Mouse (Mus musculus) embryonic facial prominence, embryonic 14.5 days (tissue): Measurements from ENCODE around the gene Dab1. TPM values are rescaled to one million over a fixed set of nuclear protein-coding genes. Genes with fewer than 3 reads are reported as not detected.
A peak's percentile ranks its signal among the peaks of the same experiment; 100 is the strongest.

Experiments
- ATAC-seq: fragments of 200-750 bp; cut with Nextera tagmentation; 2 replicates; pipeline ENCODE4 v1.8.0; 2017; ENCODE audit warnings: low read depth, moderate number of reproducible peaks, moderate TSS enrichment
- DNase-seq: peaks from one replicate; pipeline ENCODE4 v3.0.0-alpha.2; 2015; ENCODE audit warnings: low spot score
- H3K27ac ChIP-seq: fragments of 300-500 bp; sonication (generic); replicated peaks from 2 replicates; pipeline ENCODE4 v1.5.1; 2014; ENCODE audit warnings: low read depth, mild to moderate bottlenecking, low read length, moderate library complexity
- H3K27me3 ChIP-seq: fragments of 300-500 bp; sonication (generic); replicated peaks from 2 replicates; pipeline ENCODE4 v1.6.1; 2014; ENCODE audit warnings: low read length; ENCODE audit not compliant: control insufficient read depth, insufficient read depth
- H3K36me3 ChIP-seq: fragments of 300-500 bp; sonication (generic); 2 replicates; pipeline ENCODE4 v1.6.1; 2014; ENCODE audit warnings: low read length, mixed read lengths; ENCODE audit not compliant: control insufficient read depth, insufficient read depth
- H3K4me1 ChIP-seq: fragments of 300-500 bp; sonication (generic); 2 replicates; pipeline ENCODE4 v1.6.1; 2014; ENCODE audit warnings: antibody characterized with exemption, low read length; ENCODE audit not compliant: control insufficient read depth, insufficient read depth
- H3K4me2 ChIP-seq: fragments of 300-500 bp; sonication (generic); 2 replicates; pipeline ENCODE4 v1.6.1; 2014; ENCODE audit warnings: low read depth, mild to moderate bottlenecking, low read length, moderate library complexity, mixed read lengths
- H3K4me3 ChIP-seq: fragments of 300-500 bp; sonication (generic); 2 replicates; pipeline ENCODE4 v1.5.1; 2014; ENCODE audit warnings: low read depth, mild to moderate bottlenecking, low read length
- H3K9ac ChIP-seq: fragments of 300-500 bp; sonication (generic); 2 replicates; pipeline ENCODE4 v1.6.1; 2014; ENCODE audit warnings: low read depth, mild to moderate bottlenecking, low read length, moderate library complexity, mixed read lengths
- H3K9me3 ChIP-seq: fragments of 300-500 bp; sonication (generic); 2 replicates; pipeline ENCODE4 v1.6.1; 2016; ENCODE audit warnings: low read length; ENCODE audit not compliant: control insufficient read depth
- WGBS: fragments of 180-500 bp; shearing (Covaris S2); extraction: QIAGEN DNeasy Blood & Tissue Kit; methylation state at CpG from one replicate; pipeline ENCODE4 v1.1.7; 2014; 5-methylcytosine and 5-hydroxymethylcytosine counted together
- polyA plus RNA-seq: library from polyadenylated mRNA; unstranded; fragments of >200 nt; fragmentation: Nextera tagmentation; extraction: Ambion mirVana; gene quantifications from 2 replicates; pipeline ENCODE4 v1.2.1, GENCODE M21; 2014

Gene Dab1
- polyA plus RNA-seq, 1 experiment from 2014 or later: 7.5 TPM

GRCm38 (mm10) chr4:103667438-103667837 is 48.3 kb downstream of the Dab1 start:
- Histone ChIP-seq H3K4me2 (no peak overlapping the region), H3K36me3 (no peaks in the 10 kb centered on the region), H3K4me1 (no peaks in the 10 kb centered on the region), H3K27ac (no peak overlapping the region), H3K9ac (no peak overlapping the region), H3K9me3 (no peaks in the 10 kb centered on the region), H3K4me3 (no peak overlapping the region), H3K27me3 (no peaks in the 10 kb centered on the region)
- 89% methylated on average over 4 of the region's 4 CpGs for WGBS
- DNase-seq: no peak
- no peak for ATAC-seq

- no peak for DNase-seq
- WGBS: 79% methylated on average over 1 of the region's 1 CpGs
These were observed 58.0 kb downstream of the Dab1 start for GRCm38 (mm10) chr4:103677195-103677594.

GRCm38 (mm10) chr4:103678501-103678900 is 59.3 kb downstream of the Dab1 start:
- DNase-seq (no peak), ATAC-seq (no peak)
- Histone ChIP-seq H3K4me2 (no peak overlapping the region), H3K4me3 (no peak overlapping the region), H3K4me1 (no peaks in the 10 kb centered on the region), H3K27me3 (no peaks in the 10 kb centered on the region), H3K9me3 (no peaks in the 10 kb centered on the region), H3K36me3 (no peaks in the 10 kb centered on the region), H3K27ac (no peak overlapping the region), H3K9ac (no peak overlapping the region)
- WGBS: 78% methylated on average over 6 of the region's 6 CpGs

More at GRCm38 (mm10) chr4:103677195-103677594, 58.0 kb downstream of the Dab1 start:
- Histone ChIP-seq H3K4me2 (no peak overlapping the region), H3K4me1 (no peaks in the 10 kb centered on the region), H3K27me3 (no peaks in the 10 kb centered on the region), H3K9me3 (no peaks in the 10 kb centered on the region), H3K9ac (no peak overlapping the region), H3K27ac (no peak overlapping the region), H3K36me3 (no peaks in the 10 kb centered on the region), H3K4me3 (no peak overlapping the region)
- no peak for ATAC-seq

- Histone ChIP-seq H3K9me3 (no peaks in the 10 kb centered on the region), H3K27me3 (no peaks in the 10 kb centered on the region), H3K4me2 (no peak overlapping the region), H3K4me3 (no peak overlapping the region), H3K9ac (no peak overlapping the region), H3K36me3 (no peaks in the 10 kb centered on the region), H3K27ac (no peak overlapping the region), H3K4me1 (no peaks in the 10 kb centered on the region)
- no peak for DNase-seq
- WGBS: 79% methylated on average over 4 of the region's 4 CpGs
- no peak for ATAC-seq
These were observed 66.0 kb downstream of the Dab1 start for GRCm38 (mm10) chr4:103685136-103685535.

- H3K27ac ChIP-seq: no peak overlapping the region
- ATAC-seq: no peak
- no peak overlapping the region for H3K9ac ChIP-seq
- H3K4me3 ChIP-seq: no peak overlapping the region
- H3K36me3 ChIP-seq: no peaks in the 10 kb centered on the region
- H3K4me2 ChIP-seq: no peak overlapping the region
- H3K27me3 ChIP-seq: no peaks in the 10 kb centered on the region
- DNase-seq: peak; percentile 18
- WGBS: 42% methylated on average over 3 of the region's 3 CpGs
- H3K4me1 ChIP-seq: no peaks in the 10 kb centered on the region
- no peaks in the 10 kb centered on the region for H3K9me3 ChIP-seq
These were observed 72.6 kb downstream of the Dab1 start for GRCm38 (mm10) chr4:103691717-103692116.

GRCm38 (mm10) chr4:103699755-103700154 is 80.6 kb downstream of the Dab1 start:
- H3K9ac ChIP-seq: no peak overlapping the region
- H3K27me3 ChIP-seq: no peaks in the 10 kb centered on the region
- H3K4me3 ChIP-seq: no peak overlapping the region
- 29% methylated on average over 4 of the region's 4 CpGs for WGBS
- H3K9me3 ChIP-seq: no peaks in the 10 kb centered on the region
- H3K4me1 ChIP-seq: no peaks in the 10 kb centered on the region
- ATAC-seq: no peak
- H3K27ac ChIP-seq: no peak overlapping the region
- H3K4me2 ChIP-seq: no peak overlapping the region
- H3K36me3 ChIP-seq: no peaks in the 10 kb centered on the region
- DNase-seq: no peak

GRCm38 (mm10) chr4:103700392-103700791 is 81.2 kb downstream of the Dab1 start:
- no peaks in the 10 kb centered on the region for H3K9me3 ChIP-seq

GRCm38 (mm10) chr4:103702137-103702536 is 83.0 kb downstream of the Dab1 start:
- no peak overlapping the region for H3K4me3 ChIP-seq
- ATAC-seq (no peak), DNase-seq (no peak)
- no peaks in the 10 kb centered on the region for H3K27me3 ChIP-seq
- H3K36me3 ChIP-seq: no peaks in the 10 kb centered on the region
- H3K4me2 ChIP-seq: no peak overlapping the region
- H3K9ac ChIP-seq: no peak overlapping the region
- no peaks in the 10 kb centered on the region for H3K4me1 ChIP-seq
- WGBS: 50% methylated on average over 3 of the region's 3 CpGs
- no peaks in the 10 kb centered on the region for H3K9me3 ChIP-seq
- no peak overlapping the region for H3K27ac ChIP-seq

More at GRCm38 (mm10) chr4:103700392-103700791, 81.2 kb downstream of the Dab1 start:
- 72% methylated on average over 6 of the region's 6 CpGs for WGBS
- Histone ChIP-seq H3K4me3 (no peak overlapping the region), H3K9ac (no peak overlapping the region), H3K27ac (no peak overlapping the region), H3K4me1 (no peaks in the 10 kb centered on the region), H3K4me2 (no peak overlapping the region), H3K36me3 (no peaks in the 10 kb centered on the region), H3K27me3 (no peaks in the 10 kb centered on the region)
- ATAC-seq: no peak
- no peak for DNase-seq

GRCm38 (mm10) chr4:103704477-103704876 is 85.3 kb downstream of the Dab1 start:
- 61% methylated on average over 2 of the region's 2 CpGs for WGBS
- no peak overlapping the region for H3K27ac ChIP-seq
- H3K4me1 ChIP-seq: no peaks in the 10 kb centered on the region
- ATAC-seq (no peak), DNase-seq (no peak)
- no peak overlapping the region for H3K4me3 ChIP-seq
- no peak overlapping the region for H3K9ac ChIP-seq
- no peaks in the 10 kb centered on the region for H3K27me3 ChIP-seq
- no peaks in the 10 kb centered on the region for H3K36me3 ChIP-seq
- no peak overlapping the region for H3K4me2 ChIP-seq
- H3K9me3 ChIP-seq: no peaks in the 10 kb centered on the region
